Mouse (Mus musculus) fat pad, adult 2 months (tissue): ENCODE results near the gene Ndc1.
"Not testable (repeated sequence)": the region's sequence is repeated elsewhere in the genome, so short reads cannot be mapped to it uniquely, and the experiment has no call there.

ENCODE experiments used
- DNase-seq: peaks from one replicate; pipeline ENCODE4 v3.0.0-alpha.2; 2011; ENCODE audit warnings: low read depth, low spot score; ENCODE audit errors: extremely low read depth

The Ndc1 gene

DNA sequence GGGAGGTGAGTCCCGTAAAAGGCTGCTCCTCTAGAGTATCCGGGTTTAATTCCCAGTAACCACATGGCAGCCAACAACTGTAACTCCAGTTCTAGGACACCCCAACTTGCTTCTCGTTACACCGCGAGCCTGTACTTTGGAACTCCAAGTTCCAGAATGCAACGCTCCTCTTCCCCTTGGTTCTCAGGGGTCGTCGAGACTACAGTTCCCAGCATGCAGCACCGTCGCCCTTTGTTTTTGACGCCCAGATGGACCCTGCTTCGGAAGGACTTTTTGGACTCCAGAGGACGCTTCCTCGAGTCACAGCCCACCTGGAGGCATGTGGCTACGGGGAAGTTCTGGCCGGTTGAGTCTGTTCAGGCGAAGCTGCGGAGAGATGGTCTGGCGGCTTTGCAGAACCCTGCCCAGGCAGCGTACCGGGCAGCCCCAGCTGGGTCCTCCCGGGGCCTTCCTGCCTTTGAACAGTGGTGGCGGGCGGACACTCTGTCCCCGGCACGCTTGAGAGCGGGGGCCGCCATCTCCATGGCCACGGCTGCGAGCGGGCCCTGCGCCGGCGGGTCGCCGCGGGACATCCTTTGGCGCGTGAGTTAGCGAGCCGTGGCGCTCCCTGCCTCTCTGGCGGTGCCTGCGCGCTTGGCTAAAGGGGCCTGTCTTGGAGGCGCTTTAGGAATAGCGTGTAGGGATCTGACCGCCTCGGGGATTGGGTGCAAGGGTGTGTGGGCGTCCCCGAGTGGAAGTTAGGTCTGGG is at the start of gene Ndc1:
Gene Ndc1 (plus strand): TSS at position 218 of the 748 bp plus-strand sequence.
- no peak for DNase-seq

DNA sequence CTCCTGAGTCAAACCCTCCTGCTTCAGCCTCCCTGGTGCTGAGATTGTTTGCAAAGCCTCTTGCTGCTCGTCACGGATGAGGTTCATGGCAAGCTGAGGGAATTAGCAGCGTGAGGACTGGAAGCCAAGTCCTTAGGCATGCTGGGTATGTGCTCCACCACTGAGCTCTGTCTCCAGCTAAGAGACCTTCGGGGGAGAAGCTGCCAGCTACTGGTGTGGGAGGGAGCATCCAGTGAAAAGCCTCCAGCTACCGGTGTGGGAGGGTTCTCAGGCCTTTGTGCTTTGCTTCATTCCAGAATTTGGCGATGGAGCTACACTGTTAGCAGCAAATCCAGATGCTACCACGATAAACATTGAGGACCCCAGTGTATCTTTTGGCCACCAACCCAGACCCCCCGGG is 48.9 kb upstream of the Ndc1 start:
- no peak for DNase-seq

DNA sequence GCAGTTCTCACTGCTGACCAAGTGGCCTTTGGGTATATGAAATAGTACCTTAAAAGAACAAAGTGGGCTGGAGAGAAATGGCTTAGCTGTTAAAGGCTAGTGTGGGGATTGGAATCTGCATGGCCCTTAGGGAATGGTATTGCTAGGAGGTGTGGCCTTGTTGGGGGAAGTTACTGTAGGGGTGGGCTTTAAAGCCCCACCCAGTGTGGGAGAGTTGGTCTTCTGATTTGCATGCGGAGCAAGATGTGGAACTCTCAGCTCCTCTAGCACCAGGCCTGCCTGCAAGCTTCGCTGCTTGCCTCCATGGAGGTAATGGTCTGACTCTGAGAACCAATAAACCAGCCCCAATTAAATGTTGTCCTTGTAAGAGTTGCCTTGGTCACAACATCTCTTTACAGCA is 46.5 kb upstream of the Ndc1 start:
- DNase-seq, result no peak

DNA sequence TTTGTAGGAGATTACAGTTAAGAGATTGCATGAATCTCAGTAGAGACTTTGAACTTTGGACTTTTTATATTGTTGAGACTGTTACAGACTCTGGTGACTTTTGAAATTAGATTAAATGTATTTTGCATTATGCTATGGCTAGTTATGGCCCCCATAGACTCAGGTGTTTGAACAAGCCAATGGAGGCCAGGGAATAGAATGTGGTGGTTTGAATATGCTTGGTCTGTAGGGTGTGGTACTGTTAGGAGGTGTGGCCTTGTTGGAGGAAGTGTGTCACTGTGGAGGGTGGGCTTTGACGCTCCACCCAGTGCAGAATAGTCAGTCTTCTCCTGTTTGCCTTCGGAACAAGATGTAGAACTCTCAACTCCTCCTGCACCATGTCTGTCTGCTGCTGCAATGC is 44.5 kb upstream of the Ndc1 start:
- DNase-seq, result no peak

DNA sequence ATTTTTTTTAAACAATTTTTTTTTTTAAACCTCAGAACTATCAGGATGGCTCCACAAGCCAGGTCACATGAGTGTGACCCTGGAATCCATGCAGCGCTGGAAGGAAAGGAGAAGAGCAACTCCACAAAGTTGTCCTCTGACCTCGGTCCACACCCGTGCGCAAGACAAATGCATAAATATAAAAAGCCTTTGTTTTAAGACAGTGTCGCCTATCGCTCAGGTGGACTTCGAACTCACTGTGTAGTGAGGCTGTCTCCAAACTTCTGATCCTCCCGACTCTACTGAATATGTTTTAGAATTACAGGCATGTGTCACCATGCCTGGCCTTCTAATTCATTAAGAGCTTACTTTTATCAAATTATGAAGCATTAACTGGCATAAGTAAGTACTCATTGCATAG is 39.1 kb upstream of the Ndc1 start:
- DNase-seq, result no peak

DNA sequence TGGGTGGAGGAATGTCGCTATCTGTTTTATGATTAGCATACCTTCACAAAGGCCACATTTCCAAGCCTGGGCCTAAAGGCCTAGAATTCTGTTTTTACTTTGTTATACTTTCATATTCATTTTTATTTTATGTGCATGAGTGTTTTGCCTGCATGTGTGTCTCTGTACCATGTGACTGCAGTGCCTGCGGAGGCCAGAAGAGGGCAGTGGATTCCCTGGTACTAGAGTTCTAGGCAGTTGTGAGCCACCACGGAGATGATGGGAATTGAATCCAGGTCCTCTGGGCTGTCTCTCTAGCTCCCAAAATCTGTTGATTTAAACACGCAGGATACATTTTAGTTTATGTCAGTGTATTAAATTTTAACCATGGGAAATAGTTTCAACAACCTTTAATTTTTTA is 34.1 kb upstream of the Ndc1 start:
- DNase-seq, result no peak

DNA sequence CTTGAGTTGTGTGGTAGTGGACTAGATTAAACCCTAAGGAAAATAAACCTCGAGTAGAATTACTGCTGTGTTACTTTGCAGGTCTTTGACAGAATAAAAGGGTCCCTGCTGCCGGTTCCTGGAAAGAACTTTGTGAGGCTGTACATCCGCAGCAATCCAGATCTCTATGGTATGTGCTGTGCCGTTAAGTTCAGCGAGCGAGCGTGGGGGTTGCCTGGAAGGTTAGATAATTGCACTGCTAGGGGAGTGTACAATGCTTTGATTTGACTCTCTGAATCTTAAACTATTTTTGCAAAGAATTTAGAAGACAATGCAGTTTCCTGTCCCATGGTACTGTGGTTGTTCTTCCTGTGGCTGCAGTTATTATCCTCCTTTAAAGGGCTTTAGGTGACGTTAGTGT is 31.2 kb upstream of the Ndc1 start:
- DNase-seq, result no peak

DNA sequence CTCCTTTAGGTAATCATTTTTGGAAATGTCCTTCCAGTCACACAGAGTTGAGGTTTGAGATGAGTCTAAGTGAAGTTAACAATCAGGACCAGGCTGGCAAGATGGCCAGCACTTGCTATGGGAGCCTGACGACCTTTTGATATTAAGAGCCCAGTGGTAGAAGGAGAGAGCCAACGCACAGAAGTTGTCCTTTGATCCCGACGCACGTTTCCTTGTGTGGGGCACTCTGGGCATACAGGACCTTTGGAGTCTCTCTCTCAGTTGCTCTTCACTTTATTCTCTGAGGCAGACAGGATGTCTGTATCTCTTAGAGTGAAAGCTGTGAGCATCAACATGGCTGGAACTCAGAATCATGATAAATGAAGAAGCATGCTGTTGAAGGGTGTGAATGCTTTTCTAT is 30.1 kb upstream of the Ndc1 start:
- DNase-seq, result no peak

DNA sequence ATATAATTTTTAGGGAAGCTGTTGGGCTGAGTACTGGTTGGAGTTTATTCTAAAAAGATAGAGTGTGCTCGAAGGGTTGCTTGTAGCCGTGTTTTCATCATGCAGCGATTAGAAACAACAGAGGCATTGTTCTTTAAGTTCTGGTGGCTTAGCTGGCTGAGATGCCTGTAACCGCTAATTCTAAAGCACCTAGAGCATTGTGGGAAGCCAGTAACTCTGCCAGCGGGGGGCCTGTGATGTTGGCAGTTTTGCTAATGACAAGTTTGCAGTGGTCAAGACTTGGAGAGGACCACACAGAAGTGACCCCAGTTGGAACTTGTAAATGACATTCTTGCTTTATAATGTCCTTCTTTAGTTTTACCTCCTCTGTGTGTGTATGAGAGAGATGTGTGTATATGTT is 26.2 kb upstream of the Ndc1 start:
- DNase-seq, result no peak

DNA sequence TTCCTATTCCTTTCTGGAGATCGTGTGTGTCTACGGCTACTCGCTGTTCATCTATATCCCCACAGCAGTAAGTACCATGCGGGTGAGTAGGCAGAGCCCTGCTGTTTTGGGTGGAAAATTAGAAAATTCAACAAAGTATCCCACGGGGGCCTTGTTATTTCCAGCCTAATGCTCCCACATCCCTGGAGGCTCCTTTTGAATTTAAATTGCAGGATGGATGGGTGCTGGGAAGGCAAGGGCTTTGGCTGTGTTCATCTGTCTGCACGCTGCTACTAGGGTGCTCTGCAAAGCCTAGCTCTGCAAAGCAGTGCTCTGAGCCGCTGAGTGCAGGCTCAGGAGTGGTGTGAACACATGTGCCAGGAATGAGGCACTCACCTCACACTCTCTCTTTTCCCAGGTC is 23.0 kb upstream of the Ndc1 start:
- no peak for DNase-seq

DNA sequence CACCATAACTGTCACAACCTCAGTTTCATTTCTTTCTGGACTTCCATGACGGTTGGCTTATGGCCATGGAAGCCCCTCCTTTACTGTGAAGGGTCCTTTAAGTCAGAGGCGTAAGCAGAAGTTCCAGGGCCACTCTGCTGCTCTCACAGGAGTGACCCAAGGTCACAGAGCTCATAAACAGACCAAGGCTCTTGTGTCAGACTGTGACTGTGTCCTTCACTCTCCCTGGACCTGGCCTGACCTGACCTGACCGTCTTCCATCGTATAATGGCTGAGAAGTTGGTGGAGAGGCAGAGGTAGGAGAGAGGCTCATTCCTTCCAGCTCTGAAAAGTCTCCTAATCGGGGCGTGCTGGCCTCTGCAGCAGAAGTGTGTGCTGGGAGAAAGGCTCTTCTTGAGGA is 20.4 kb upstream of the Ndc1 start:
- DNase-seq, result no peak

DNA sequence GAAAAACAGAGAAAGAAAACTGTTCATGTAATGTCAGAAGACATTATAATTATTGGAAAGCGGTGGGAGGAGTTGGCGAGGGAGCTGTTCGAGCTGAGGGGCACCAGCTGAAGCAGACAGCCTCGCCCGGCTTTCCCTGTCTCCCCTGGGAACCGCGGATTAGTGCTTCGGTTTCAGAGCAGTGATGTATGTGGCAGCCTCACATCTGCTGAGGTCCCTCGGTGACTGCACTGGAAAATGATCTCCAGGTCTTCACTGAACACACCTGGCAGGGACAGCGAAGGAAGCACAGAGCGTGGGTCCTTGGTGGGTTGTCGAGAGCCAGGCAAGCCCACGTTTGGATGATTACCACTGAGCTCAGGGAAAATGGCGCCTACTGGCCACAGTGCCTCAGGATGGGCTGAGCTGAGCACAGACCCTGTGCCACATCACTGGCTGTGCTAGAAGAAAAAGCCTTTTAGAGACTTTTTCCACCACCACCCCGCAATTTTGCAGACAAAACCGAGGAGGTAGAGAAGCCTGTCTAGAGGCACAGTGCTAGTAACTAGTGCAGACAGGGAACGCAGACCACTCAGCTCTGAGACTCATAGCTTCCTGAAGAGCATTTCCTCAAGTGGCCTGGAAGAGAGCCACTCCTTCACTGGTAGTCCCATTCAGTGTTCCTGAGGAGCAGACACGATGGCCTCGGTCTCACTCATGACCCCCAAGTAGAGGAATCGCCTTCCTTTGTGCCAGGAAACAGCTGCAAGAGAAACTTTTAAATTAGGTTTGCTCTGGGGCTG is 18.9 kb upstream of the Ndc1 start:
- DNase-seq, result no peak

DNA sequence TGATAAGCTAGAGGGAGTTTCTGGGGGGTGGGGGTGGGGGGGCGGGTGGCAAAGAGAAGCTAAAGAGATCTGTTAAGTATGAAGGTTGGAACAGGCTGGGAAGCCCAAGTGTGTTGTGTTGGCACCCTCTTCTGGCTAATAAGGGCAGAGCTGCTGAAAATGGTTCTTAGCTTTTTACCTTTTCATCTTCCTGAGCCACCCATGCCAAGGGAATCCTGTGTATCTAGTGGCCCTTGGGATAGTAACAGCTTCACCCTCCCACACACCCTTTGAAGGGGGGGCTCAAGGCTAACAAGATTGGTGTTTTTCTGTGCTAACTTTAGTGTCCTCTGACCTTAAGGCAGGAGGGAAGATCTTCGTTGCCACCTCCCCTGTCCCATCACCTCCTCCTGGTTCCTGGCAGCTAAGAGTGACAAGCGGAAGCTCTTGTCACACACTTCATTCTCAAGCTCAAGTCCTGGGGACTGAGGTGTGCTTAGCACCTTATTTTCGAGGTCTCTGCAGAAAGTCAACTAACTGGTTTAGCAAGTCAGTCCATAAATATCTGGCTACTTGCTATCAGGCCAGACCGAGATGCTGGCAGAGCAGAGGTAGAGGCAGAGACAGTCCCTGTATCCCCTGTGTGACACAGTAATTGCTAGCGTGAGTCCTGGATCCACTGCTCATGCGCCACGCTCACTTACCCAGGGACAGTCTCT is 18.1 kb upstream of the Ndc1 start:
- DNase-seq, result no peak

DNA sequence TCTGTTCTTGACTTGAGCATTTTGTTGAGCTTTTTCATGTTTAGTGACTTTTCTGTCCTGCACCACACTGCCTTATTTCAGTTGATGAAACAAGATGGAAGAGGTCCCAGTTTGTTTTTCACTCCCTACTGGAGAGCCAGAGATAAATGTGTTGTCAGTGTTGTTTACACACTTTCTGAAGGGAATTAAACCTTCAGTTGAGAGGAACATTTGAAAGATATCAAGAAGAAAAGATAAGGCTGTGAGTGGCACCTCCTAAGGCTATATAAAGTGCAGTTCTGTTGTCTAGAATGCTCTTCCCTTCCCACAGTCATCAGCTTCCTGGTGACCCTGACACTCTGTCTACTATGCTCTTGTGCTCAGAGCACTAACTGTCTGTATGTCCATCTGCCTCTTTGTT is 16.2 kb upstream of the Ndc1 start:
- no peak for DNase-seq

DNA sequence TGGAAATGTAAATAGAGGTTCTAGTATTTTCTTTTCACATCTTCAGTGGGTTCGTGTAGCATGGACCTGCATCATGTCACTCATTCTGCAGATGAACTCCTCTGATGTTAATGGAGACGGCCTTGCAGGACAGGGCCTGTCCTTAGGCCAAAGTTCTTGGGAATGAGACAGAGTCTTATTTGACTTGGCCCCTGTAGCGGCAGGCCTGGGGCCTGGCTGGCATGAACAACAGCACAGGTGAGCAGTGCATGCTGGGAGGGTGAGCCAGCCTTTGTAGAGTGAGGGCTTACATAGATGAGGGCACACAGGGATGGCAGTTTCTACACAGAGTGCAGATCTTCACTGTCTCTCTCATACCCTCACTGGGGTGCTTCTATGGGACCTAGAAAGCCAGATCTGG is 14.0 kb upstream of the Ndc1 start:
- DNase-seq, result no peak

DNA sequence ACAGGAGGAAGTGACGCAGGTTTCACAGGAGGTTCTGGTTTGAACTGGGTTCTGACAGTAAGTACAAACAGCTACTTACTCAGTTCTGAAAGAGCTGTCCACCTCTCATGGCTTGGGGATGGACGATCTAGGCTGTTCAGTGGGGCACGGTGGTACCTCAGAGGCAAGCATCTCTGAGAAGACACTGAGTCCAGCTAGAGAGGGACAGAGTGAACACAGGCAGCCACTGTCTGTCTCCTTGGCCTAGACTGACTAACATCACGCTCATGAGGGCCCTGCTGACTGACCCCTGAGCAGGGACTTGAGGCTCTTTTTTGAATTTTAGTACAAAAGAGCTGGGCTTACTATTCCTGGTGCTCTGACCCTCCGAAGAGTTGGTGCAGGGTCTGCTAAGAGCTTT is 13.5 kb upstream of the Ndc1 start:
- no peak for DNase-seq

DNA sequence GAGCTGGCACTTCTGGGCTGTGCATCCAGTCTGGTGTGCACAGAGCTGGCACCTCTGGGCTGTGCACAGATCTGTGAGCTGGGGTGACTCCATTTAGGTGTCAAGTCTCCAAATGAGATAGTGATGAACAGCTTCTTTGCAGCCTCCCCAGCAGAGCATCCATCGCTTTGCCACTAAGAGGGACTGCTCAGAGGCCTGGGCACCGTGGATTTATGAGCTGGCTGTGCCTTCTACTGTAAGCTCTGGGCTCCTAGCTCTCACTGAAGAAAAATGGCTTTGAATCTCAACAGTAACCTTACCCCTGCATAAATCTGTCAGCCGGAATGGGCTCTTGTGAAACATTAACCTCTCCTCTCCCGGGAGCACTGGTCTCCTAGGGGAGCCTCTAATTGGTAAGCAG is 13.0 kb upstream of the Ndc1 start:
- DNase-seq, result no peak

DNA sequence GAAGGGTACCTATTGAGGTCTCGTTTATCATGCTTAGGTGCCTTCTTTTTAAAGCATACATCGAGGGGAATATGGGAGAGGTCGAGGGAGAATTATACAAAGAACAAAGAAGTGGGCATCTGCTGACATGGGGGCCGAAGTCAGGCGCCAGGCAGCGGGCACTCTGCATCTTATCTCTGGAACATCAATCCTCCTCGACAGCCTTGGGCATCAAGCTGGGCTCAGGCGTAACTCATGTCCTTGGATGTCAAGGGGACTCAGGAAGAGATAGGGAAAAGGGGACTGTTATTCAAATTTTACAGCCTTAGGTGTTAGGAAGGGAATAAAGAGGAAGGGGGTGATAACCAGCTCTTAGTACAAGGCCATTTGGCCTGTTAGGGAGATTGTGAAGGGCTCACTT is 10.4 kb upstream of the Ndc1 start:
- DNase-seq, result not testable (repeated sequence)

DNA sequence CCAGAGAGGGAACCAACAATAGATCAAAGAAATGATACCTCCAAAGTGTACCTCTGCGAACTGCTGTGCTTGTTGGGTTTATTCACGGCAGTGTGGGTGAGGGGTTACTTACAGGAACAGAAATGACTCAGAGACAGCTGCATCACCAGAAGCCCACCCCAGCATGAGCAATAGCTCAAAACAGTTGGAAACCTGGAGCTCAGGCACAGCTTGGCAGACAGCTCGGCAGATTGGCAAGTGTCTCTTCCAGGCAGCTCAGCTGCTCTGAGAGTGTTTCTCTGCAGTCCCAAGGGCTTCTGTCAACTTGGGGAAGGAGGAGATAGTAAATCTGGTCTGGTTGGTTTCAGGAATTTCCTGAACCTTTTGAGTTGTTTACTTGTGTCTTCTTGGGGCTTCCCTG is 9.1 kb upstream of the Ndc1 start:
- no peak for DNase-seq

DNA sequence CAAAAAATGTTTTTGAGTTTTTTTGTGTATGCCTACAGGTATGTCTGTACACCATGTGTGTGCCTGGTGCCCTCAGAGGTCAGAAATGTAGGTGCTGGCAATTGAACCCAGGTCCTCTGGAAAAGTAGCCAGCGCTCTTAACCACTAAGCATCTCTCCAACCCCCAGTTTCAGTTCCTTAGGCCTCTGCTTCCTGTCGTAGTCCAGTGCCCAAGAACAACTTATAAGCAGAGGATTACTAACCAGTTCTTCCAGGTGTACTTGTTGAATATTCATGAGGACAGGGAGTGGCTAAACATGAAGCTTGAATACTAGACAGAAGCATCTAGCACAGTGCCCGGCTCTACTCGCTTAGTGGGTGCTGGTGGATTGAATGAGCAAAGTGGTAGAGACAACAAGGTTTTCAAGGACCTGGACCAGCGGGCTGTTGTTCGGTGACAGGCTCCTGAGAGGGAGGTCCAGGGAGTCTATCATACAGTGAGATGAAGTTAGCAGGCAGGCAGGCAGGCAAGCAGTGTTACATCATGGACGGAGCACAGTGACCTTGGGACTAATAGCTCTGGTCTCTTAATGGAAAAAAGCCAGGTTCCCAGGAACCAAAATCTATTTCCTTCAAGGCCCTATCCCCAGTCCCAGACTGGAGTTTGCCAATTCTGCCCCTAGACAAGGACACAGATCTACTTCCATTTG is 7.0 kb upstream of the Ndc1 start:
- DNase-seq, result no peak

DNA sequence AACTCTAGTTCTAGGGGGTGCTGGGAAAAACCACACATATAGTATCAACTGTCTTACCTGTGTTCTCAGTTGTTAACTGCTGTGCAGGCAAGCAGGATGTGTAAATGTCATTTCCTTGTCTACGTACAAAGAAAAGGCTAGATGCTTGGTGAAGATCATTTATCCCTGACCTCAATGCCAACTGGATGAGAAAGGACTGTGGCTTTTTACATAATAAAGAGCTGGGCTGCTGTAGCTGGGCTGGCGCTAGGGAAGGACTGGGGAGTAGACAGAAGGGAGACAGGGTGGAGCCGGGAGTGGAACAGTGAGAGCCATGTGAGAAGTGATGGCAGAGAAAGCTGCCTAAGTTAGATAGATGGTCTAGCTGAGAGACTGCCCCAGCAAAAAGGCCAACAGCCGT is 4.8 kb upstream of the Ndc1 start:
- no peak for DNase-seq

DNA sequence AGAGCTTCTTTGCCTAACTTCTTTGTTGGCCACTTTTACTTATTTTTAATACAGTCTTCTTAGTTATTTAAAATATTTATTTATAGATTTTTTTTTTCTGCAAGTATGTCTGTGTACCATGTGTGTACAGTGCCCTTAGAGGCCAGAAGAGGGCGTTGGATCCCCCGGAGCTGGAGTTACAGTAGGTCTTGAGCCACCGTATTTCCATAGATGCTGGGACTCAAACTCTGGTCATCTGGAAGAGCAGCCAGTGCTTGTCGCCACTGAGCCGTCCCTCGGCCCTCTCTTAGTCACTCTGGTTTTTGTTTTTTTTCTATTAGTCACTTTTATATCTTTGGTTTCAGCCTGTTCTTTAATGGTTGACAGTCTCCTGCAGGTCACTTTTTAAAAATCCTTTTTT is 4.0 kb upstream of the Ndc1 start:
- DNase-seq, result no peak
